In the genomic region with DNA sequence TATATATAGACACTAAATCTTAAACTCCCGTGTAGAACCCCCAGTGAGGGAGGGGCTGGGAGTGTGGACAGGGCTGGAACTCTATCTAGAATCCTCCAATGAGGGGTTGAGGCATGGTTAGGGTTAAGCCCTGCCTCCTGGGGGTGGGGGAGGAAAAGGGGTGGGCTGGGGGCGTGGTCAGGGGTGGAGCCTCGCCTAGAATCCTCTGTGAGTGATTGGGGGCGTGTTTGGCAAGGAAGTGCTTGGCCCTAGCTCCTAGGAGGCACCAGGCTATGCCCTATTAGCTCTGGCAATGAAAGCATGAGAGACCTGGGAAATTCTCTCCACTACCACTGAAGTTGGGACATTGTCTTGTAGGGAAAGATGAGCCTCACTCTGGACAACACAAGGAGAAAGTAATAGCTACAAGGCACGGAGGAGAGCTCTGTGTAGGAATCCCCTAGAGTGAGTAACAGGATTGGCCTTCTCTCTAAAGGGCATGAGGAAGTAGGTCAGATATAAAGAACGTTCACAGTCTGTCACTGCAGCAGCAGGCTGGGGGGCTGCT, we compare ENCODE assay signal across 8 mouse cellular contexts. TPM values are rescaled to one million over a fixed set of nuclear protein-coding genes. Genes with fewer than 3 reads are reported as not detected.
DNase-seq lines count a peak whose midpoint lies in the region; ATAC-seq and TF ChIP-seq lines count a peak whose summit lies in the region.

No protein-coding gene starts in this region.

- peak overlapping the region; percentile 55 for H3K9ac ChIP-seq in heart, embryonic 15.5 days

- H3K9me3 ChIP-seq in E14TG2a.4 (ENCODE audit: low read length) = no peaks in the 10 kb centered on the region
- no peaks in the 10 kb centered on the region for H3K9me3 ChIP-seq in heart, embryonic 15.5 days (replicated peaks)
- H3K9me3 ChIP-seq in megakaryocyte, embryonic 14.5 days = no peaks in the 10 kb centered on the region

- 3% methylated on average over 6 of the region's 6 CpGs for WGBS in heart, embryonic 15.5 days
- WGBS in spleen, adult 2 months = 3% methylated on average over 6 of the region's 6 CpGs

- H3K4me1 ChIP-seq in E14TG2a.4 (replicated peaks; ENCODE audit: low read depth, low read length) = peaks cover 49% of the 10 kb centered on the region
- peaks cover 53% of the 10 kb centered on the region for H3K4me1 ChIP-seq in heart, embryonic 15.5 days (replicated peaks)
- H3K4me1 ChIP-seq in megakaryocyte, embryonic 14.5 days = peaks cover 74% of the 10 kb centered on the region
- peaks cover 23% of the 10 kb centered on the region; the same call in 1 of the 2 replicates for H3K4me1 ChIP-seq in spleen, adult 2 months (ENCODE audit: control insufficient read depth, insufficient read depth, insufficient read length)

- H3K27me3 ChIP-seq in E14TG2a.4 (ENCODE audit: insufficient read depth, low read length) = no peaks in the 10 kb centered on the region
- no peaks in the 10 kb centered on the region for H3K27me3 ChIP-seq in heart, embryonic 15.5 days
- no peaks in the 10 kb centered on the region for H3K27me3 ChIP-seq in megakaryocyte, embryonic 14.5 days (replicated peaks)
- H3K27me3 ChIP-seq in spleen, adult 2 months (ENCODE audit: control insufficient read depth, insufficient read depth, low read length) = no peaks in the 10 kb centered on the region

- H3K36me3 ChIP-seq in E14TG2a.4 (ENCODE audit: insufficient read depth, low read length) = 0 out of 2 replicates have a peak, but pooled peaks cover 6% of the 10 kb centered on the region
- H3K36me3 ChIP-seq in heart, embryonic 15.5 days = no peaks in the 10 kb centered on the region
- H3K36me3 ChIP-seq in megakaryocyte, embryonic 14.5 days (replicated peaks; ENCODE audit: low read length) = no peaks in the 10 kb centered on the region
- no peaks in the 10 kb centered on the region for H3K36me3 ChIP-seq in spleen, adult 2 months (ENCODE audit: control insufficient read depth, insufficient read depth, low read length)

- DNase-seq in adipocyte (ENCODE audit: low spot score) = peak; percentile 95
- DNase-seq in kidney, postnatal 14 days = peak; percentile 89
- peak in 1 of 2 experiments; percentile 44 for DNase-seq in spleen, adult 2 months (ENCODE audit: low read depth in 1 of 2, low spot score in 2 of 2)
- no peak for DNase-seq in left cerebral cortex, postnatal 36 days (ENCODE audit: low spot score in 2 of 2)

- ATAC-seq in erythroblast, adult 5-6 weeks (replicated peaks; ENCODE audit: low FRiP score, poor library complexity, severe bottlenecking) = 0 out of 2 replicates have a peak, but pooled peaks have one; percentile 12
- peak; percentile 78 for ATAC-seq in heart, embryonic 15.5 days (replicated peaks; ENCODE audit: insufficient number of reproducible peaks, insufficient read depth, low FRiP score, low read depth)

- TF ChIP-seq CTCF in E14TG2a.4 (conservative IDR thresholded peaks at IDR 0.05; ENCODE audit: low read length) = no peak
- TF ChIP-seq CTCF in spleen, adult 2 months (IDR thresholded peaks at IDR 0.05; ENCODE audit: extremely low read depth, insufficient read depth, insufficient read length, insufficient replicate concordance) = no peak

- peak overlapping the region; percentile 98 for H3K27ac ChIP-seq in heart, embryonic 15.5 days
- H3K27ac ChIP-seq in spleen, adult 2 months (ENCODE audit: insufficient read depth, low read length) = peak overlapping the region; percentile 20; the same call in 1 of the 2 replicates

- peak overlapping the region; percentile 74 for H3K4me3 ChIP-seq in E14TG2a.4 (replicated peaks; ENCODE audit: low read length)
- H3K4me3 ChIP-seq in heart, embryonic 15.5 days = peak overlapping the region; percentile 45
- peak overlapping the region; percentile 90 for H3K4me3 ChIP-seq in megakaryocyte, embryonic 14.5 days (replicated peaks)
- H3K4me3 ChIP-seq in spleen, adult 2 months (ENCODE audit: extremely low read depth, insufficient read depth, insufficient read length) = no peak overlapping the region

- intact Hi-C loops in left cerebral cortex, postnatal 36 days (cut with DNase I) = loop anchor here (10.0 kb wide), 1 partner anchor 243 kb away; no protein-coding TSS in a partner anchor

- TF ChIP-seq POLR2A in spleen, adult 2 months (IDR thresholded peaks at IDR 0.05; ENCODE audit: low read depth, low read length) = no peak

- peak overlapping the region; percentile 65 for H3K4me2 ChIP-seq in heart, embryonic 15.5 days

RNA-seq across cellular contexts. Expression of a gene that starts 2.9 kb away (rescaled TPM):
- 10.9 and 15.6 TPM in 2 replicates for total RNA-seq in erythroblast, adult 5-6 weeks (2015; ENCODE audit: low replicate concordance)
- 8.0 and 22.9 TPM in 2 replicates for total RNA-seq in erythroblast, adult 5-6 weeks (2017; ENCODE audit: low replicate concordance)
- 16.1 and 22.4 TPM in 2 replicates for polyA plus RNA-seq in heart, embryonic 15.5 days (2015; fragmentation: Nextera tagmentation; extraction: Ambion mirVana)
- polyA plus RNA-seq in megakaryocyte, embryonic 14.5 days (2012; ENCODE audit: insufficient read depth, low replicate concordance) = 35.3 and 88.7 TPM in 2 replicates
- 46.2 and 56.2 TPM in 2 replicates for polyA plus RNA-seq in spleen, adult 2 months (2012; rRNA removed)
- 10 to 100 TPM; 37.2 to 65.0 TPM for total RNA-seq in left cerebral cortex, postnatal 36 days (2021)

RNA-seq across cellular contexts. Expression of a gene that starts 10.1 kb away (rescaled TPM):
- total RNA-seq in erythroblast, adult 5-6 weeks (2015; ENCODE audit: low replicate concordance) = 12.5 and 27.6 TPM in 2 replicates
- total RNA-seq in erythroblast, adult 5-6 weeks (2017; ENCODE audit: low replicate concordance) = 25.9 and 30.5 TPM in 2 replicates
- 45.0 and 51.4 TPM in 2 replicates for polyA plus RNA-seq in heart, embryonic 15.5 days (2015; fragmentation: Nextera tagmentation; extraction: Ambion mirVana)
- 10.9 and 24.8 TPM in 2 replicates for polyA plus RNA-seq in megakaryocyte, embryonic 14.5 days (2012; ENCODE audit: insufficient read depth, low replicate concordance)
- 92.5 and 111 TPM in 2 replicates for polyA plus RNA-seq in spleen, adult 2 months (2012; rRNA removed)
- 100 to 1,000 TPM; 133 to 160 TPM for total RNA-seq in left cerebral cortex, postnatal 36 days (2021)

RNA-seq across cellular contexts. Expression of a gene that starts 45.8 kb away (rescaled TPM):
- 19.6 and 26.5 TPM in 2 replicates for total RNA-seq in erythroblast, adult 5-6 weeks (2015; ENCODE audit: low replicate concordance)
- total RNA-seq in erythroblast, adult 5-6 weeks (2017; ENCODE audit: low replicate concordance) = 7.2 and 11.2 TPM in 2 replicates
- 38.3 and 48.3 TPM in 2 replicates for polyA plus RNA-seq in heart, embryonic 15.5 days (2015; fragmentation: Nextera tagmentation; extraction: Ambion mirVana)
- polyA plus RNA-seq in megakaryocyte, embryonic 14.5 days (2012; ENCODE audit: insufficient read depth, low replicate concordance) = 413 and 1,110 TPM in 2 replicates
- 38.7 and 54.3 TPM in 2 replicates for polyA plus RNA-seq in spleen, adult 2 months (2012; rRNA removed)
- total RNA-seq in left cerebral cortex, postnatal 36 days (2021) = 10 to 100 TPM; 44.3 to 53.0 TPM

RNA-seq across cellular contexts. Expression of a gene that starts 46.3 kb away (rescaled TPM):
- total RNA-seq in erythroblast, adult 5-6 weeks (2015; ENCODE audit: low replicate concordance) = 24.5 and 45.2 TPM in 2 replicates
- 8.2 and 13.9 TPM in 2 replicates for total RNA-seq in erythroblast, adult 5-6 weeks (2017; ENCODE audit: low replicate concordance)
- 65.2 and 83.1 TPM in 2 replicates for polyA plus RNA-seq in heart, embryonic 15.5 days (2015; fragmentation: Nextera tagmentation; extraction: Ambion mirVana)
- 184 and 251 TPM in 2 replicates for polyA plus RNA-seq in megakaryocyte, embryonic 14.5 days (2012; ENCODE audit: insufficient read depth, low replicate concordance)
- polyA plus RNA-seq in spleen, adult 2 months (2012; rRNA removed) = 71.8 and 97.5 TPM in 2 replicates
- 10 to 100 TPM; 53.5 to 63.2 TPM for total RNA-seq in left cerebral cortex, postnatal 36 days (2021)

RNA-seq across cellular contexts. Expression of a gene that starts 50.2 kb away (rescaled TPM):
- total RNA-seq in erythroblast, adult 5-6 weeks (2015; ENCODE audit: low replicate concordance) = 8.6 and 9.8 TPM in 2 replicates
- total RNA-seq in erythroblast, adult 5-6 weeks (2017; ENCODE audit: low replicate concordance) = 1.3 and 2.2 TPM in 2 replicates
- 10.4 and 14.6 TPM in 2 replicates for polyA plus RNA-seq in heart, embryonic 15.5 days (2015; fragmentation: Nextera tagmentation; extraction: Ambion mirVana)
- polyA plus RNA-seq in megakaryocyte, embryonic 14.5 days (2012; ENCODE audit: insufficient read depth, low replicate concordance) = 19.4 and 27.8 TPM in 2 replicates
- 49.0 and 60.8 TPM in 2 replicates for polyA plus RNA-seq in spleen, adult 2 months (2012; rRNA removed)
- total RNA-seq in left cerebral cortex, postnatal 36 days (2021) = 10 to 100 TPM; 36.7 to 47.3 TPM

Comparison
In these comparisons a context has a peak if more than half of its experiments do, and no peak if none do; other contexts are left out.
1. DNase-seq: peak in adipocyte (single experiment) and kidney, postnatal 14 days (single experiment); none in left cerebral cortex, postnatal 36 days (0 of 2).